Mouse (Mus musculus): ENCODE measurements around the gene Clca3b. TPM values are rescaled to one million over a fixed set of nuclear protein-coding genes. Genes with fewer than 3 reads are reported as not detected.

The Clca3b gene
- total RNA-seq, 2 experiments from 2014 or later: not detected

Other genes with a start within 250 kb of the Clca3b start
- gene Sh3glb1, start 129.0 kb downstream of the Clca3b start, total RNA-seq (2021): 100 to 1,000 TPM; 330 to 353 TPM
- gene Clca3a1, start 88.4 kb downstream of the Clca3b start, total RNA-seq (2021): 1 to 10 TPM; 1.0 to 1.1 TPM
- under 1 TPM; 0.10 to 0.22 TPM for gene Clca3a2, start 29.9 kb downstream of the Clca3b start, total RNA-seq (2021)
- gene Clca4b, start 83.2 kb upstream of the Clca3b start, total RNA-seq (2021): not detected
- not detected for gene Clca4a, start 125.7 kb upstream of the Clca3b start, total RNA-seq (2021)
- not detected for gene Clca1, start 183.4 kb upstream of the Clca3b start, total RNA-seq (2021)

Data from heart, postnatal 25 days (tissue).